Mouse (Mus musculus): ENCODE measurements around the gene Hlcs. TPM values are rescaled to one million over a fixed set of nuclear protein-coding genes. Genes with fewer than 3 reads are reported as not detected.
A peak's percentile ranks its signal among the peaks of the same experiment; 100 is the strongest.

Hlcs gene
- total and polyA plus RNA-seq, 3 experiments, result 2.1 to 15.5 (median 3.1) TPM

DNA sequence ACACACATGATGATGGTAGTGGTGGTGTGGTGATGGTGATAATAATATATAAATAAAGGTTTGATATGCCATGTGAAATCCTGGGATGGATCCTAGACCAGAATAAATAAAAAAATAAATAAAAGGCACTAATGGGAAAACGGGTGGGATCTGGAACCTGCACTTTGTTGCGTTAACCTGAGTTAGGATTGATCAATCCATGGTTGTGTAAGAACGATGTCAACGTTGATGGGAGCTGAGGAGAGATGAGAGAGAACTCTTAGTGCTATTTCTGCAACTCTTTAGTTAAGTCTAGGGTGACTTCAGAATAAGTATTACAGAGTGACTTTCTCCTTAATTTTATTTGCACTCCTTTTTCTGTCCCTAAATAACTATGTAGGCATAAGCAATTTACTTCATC, 12.2 kb downstream of the Hlcs start:
- DNase-seq (ENCODE audit: low spot score), result no peak
- Histone ChIP-seq H3K9me3 (replicated peaks) (peaks cover 3% of the 10 kb centered on the region), H3K4me1 (ENCODE audit: insufficient read depth, low read depth, low read length) (peaks cover 5% of the 10 kb centered on the region; the same call in 1 of the 2 replicates), H3K36me3 (replicated peaks) (no peaks in the 10 kb centered on the region), H3K4me3 (ENCODE audit: low read depth, low read length) (no peak overlapping the region), H3K27me3 (ENCODE audit: insufficient read depth, low read length) (peaks cover 22% of the 10 kb centered on the region)
- TF ChIP-seq GATA1 (IDR thresholded peaks at IDR 0.05; ENCODE audit: borderline replicate concordance, low read length) (no peak), GATA2 (IDR thresholded peaks at IDR 0.05; ENCODE audit: borderline replicate concordance, low read depth, low read length) (no peak), CTCF (IDR thresholded peaks at IDR 0.05; ENCODE audit: low read depth, low read length) (no peak), POLR2AphosphoS5 (IDR thresholded peaks at IDR 0.05; ENCODE audit: insufficient replicate concordance, low read depth, low read length) (no peak), TAL1 (conservative IDR thresholded peaks at IDR 0.05; ENCODE audit: low read depth, low read length) (no peak)
- no peak for ATAC-seq (ENCODE audit: extremely low read depth, insufficient number of reproducible peaks, low FRiP score, poor library complexity, severe bottlenecking)

DNA sequence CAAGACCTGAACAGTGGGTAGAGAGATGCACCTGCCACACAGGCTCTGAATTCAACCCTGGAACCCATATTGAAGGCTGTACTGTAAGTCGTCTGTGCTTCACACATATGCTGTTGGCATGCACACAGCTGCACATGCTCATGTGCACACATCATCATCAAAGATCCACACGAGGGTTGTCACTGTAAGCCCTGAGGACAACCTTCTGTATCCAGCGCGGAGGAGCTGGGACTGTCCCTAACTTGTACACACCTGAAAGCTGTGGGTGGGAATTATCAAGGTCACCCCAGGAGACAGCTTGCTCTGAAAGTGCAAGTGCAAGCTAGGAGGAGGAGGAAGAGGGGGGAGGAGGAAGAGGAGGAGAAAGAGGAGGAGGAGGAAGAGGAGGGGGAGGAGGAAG, 14.2 kb downstream of the Hlcs start:
- DNase-seq (ENCODE audit: low spot score) (no peak), ATAC-seq (ENCODE audit: extremely low read depth, insufficient number of reproducible peaks, low FRiP score, poor library complexity, severe bottlenecking) (no peak)
- Histone ChIP-seq H3K27me3 (ENCODE audit: insufficient read depth, low read length) (peaks cover 28% of the 10 kb centered on the region), H3K36me3 (replicated peaks) (no peaks in the 10 kb centered on the region), H3K4me1 (ENCODE audit: insufficient read depth, low read depth, low read length) (peaks cover 5% of the 10 kb centered on the region; the same call in 1 of the 2 replicates), H3K4me3 (ENCODE audit: low read depth, low read length) (no peak overlapping the region), H3K9me3 (replicated peaks) (peaks cover 3% of the 10 kb centered on the region)
- TF ChIP-seq TAL1 (conservative IDR thresholded peaks at IDR 0.05; ENCODE audit: low read depth, low read length) (no peak), GATA1 (IDR thresholded peaks at IDR 0.05; ENCODE audit: borderline replicate concordance, low read length) (no peak), POLR2AphosphoS5 (IDR thresholded peaks at IDR 0.05; ENCODE audit: insufficient replicate concordance, low read depth, low read length) (no peak), GATA2 (IDR thresholded peaks at IDR 0.05; ENCODE audit: borderline replicate concordance, low read depth, low read length) (no peak)

DNA sequence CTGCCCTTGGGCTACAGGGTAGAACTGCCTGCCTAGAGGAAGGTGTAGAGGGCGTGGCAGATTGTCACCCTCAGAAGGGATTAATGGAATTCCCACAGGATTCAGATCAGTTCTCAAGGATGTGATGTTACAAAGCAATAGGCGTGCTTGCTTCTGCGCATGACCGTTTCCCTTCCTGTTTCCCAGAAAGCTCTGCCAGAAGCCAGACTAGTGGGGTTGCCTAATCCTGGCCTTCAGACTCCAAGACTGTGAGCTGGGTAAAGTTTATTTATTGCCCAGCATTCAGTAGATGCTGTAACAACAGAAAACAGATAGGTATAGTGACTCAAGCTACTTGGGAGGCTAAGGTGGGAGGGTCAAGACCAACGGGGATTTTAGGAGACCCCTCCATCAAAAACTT, 15.3 kb downstream of the Hlcs start:
- ATAC-seq (ENCODE audit: extremely low read depth, insufficient number of reproducible peaks, low FRiP score, poor library complexity, severe bottlenecking) (no peak), DNase-seq (ENCODE audit: low spot score) (no peak)
- TF ChIP-seq GATA2 (IDR thresholded peaks at IDR 0.05; ENCODE audit: borderline replicate concordance, low read depth, low read length), result no peak
- no peak for TF ChIP-seq POLR2AphosphoS5 (IDR thresholded peaks at IDR 0.05; ENCODE audit: insufficient replicate concordance, low read depth, low read length)
- TF ChIP-seq GATA1 (IDR thresholded peaks at IDR 0.05; ENCODE audit: borderline replicate concordance, low read length), result no peak
- TF ChIP-seq TAL1 (conservative IDR thresholded peaks at IDR 0.05; ENCODE audit: low read depth, low read length), result no peak
- TF ChIP-seq CTCF (IDR thresholded peaks at IDR 0.05; ENCODE audit: low read depth, low read length), result no peak
- Histone ChIP-seq H3K27me3 (ENCODE audit: insufficient read depth, low read length) (peaks cover 29% of the 10 kb centered on the region), H3K4me3 (ENCODE audit: low read depth, low read length) (no peak overlapping the region), H3K4me1 (ENCODE audit: insufficient read depth, low read depth, low read length) (peaks cover 5% of the 10 kb centered on the region; the same call in 1 of the 2 replicates), H3K36me3 (replicated peaks) (no peaks in the 10 kb centered on the region), H3K9me3 (replicated peaks) (peaks cover 3% of the 10 kb centered on the region)

DNA sequence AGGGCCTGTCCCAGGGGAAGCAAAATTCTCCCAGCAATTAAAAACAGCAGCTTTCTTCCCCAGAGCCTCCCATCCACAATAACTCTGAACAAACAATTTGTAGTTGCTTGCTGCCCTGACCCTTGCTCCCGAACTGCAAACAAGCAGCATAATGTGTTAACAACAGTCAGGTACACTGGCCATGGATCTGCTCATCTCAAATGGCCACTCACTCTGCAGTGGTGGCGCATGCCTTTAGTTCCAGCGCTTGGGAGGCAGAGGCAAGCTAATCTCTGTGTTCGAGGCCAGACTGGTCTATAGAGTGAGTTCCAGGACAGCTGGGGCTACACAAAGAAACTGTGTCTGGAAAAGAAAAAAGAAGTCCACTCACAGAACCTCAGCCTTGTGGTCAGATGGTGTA, 22.2 kb downstream of the Hlcs start:
- TF ChIP-seq GATA1 (IDR thresholded peaks at IDR 0.05; ENCODE audit: borderline replicate concordance, low read length), result no peak
- no peak for TF ChIP-seq GATA2 (IDR thresholded peaks at IDR 0.05; ENCODE audit: borderline replicate concordance, low read depth, low read length)
- TF ChIP-seq TAL1 (conservative IDR thresholded peaks at IDR 0.05; ENCODE audit: low read depth, low read length), result no peak
- no peak for TF ChIP-seq CTCF (IDR thresholded peaks at IDR 0.05; ENCODE audit: low read depth, low read length)
- peaks cover 21% of the 10 kb centered on the region for H3K4me1 ChIP-seq (ENCODE audit: insufficient read depth, low read depth, low read length)
- no peak for ATAC-seq (ENCODE audit: extremely low read depth, insufficient number of reproducible peaks, low FRiP score, poor library complexity, severe bottlenecking)
- peaks cover 6% of the 10 kb centered on the region for H3K36me3 ChIP-seq (replicated peaks)
- no peak for DNase-seq (ENCODE audit: low spot score)
- H3K27me3 ChIP-seq (ENCODE audit: insufficient read depth, low read length), result peaks cover 22% of the 10 kb centered on the region
- H3K9me3 ChIP-seq (replicated peaks), result no peaks in the 10 kb centered on the region
- H3K4me3 ChIP-seq (ENCODE audit: low read depth, low read length), result no peak overlapping the region

DNA sequence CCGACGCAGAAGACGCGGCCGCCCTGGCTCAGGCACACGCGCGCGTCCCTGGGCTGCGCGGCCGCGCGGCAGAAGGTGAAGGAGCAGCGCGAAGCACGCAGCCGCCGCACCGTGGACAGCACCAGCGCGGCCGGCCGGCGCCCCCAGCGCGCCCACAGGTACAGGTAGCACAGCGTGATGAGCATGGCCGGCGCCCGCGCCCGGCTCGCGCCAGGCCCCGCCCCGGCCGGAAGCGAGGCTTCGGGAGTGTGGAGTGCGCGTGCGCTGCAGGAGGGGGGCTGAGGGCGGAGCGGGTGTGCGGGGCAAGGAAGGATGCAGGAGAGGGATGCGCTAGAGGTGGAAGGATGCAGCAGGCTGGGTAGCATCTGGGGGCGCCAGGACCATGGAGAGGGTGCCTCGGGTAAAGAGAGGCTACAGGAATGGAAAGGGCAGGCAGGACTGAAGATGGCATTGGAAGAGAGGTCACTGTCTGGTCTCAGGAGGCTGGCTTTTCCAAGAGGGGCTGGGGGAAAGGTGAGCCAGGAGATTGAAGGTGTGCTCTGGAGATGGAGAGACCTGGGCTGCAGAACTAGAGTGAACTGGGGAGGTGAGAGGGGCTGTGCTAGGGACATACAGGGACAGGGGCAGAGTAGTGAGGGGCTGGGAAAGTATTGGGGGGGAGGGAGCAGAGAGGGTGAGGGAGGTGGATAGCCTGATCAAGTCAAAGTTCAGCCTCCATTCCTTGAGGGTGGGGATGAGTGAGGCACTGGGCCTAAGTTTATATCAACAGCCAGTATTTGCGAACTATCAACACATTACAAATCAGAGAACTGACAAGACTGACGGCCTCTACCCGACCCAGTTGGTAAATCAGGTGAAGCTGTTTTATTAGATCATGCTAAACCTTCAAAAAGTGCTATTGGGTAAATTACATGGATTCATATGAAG, 23.0 kb downstream of the Hlcs start:
- ATAC-seq (ENCODE audit: extremely low read depth, insufficient number of reproducible peaks, low FRiP score, poor library complexity, severe bottlenecking) (peak; percentile 81), DNase-seq (ENCODE audit: low spot score) (peak; percentile 87)
- H3K4me3 ChIP-seq (ENCODE audit: low read depth, low read length), result peak overlapping the region; percentile 97
- TF ChIP-seq CTCF (IDR thresholded peaks at IDR 0.05; ENCODE audit: low read depth, low read length), result no peak
- TF ChIP-seq POLR2AphosphoS5 (IDR thresholded peaks at IDR 0.05; ENCODE audit: insufficient replicate concordance, low read depth, low read length), result no peak
- no peak for TF ChIP-seq GATA1 (IDR thresholded peaks at IDR 0.05; ENCODE audit: borderline replicate concordance, low read length)
- no peak for TF ChIP-seq GATA2 (IDR thresholded peaks at IDR 0.05; ENCODE audit: borderline replicate concordance, low read depth, low read length)
- no peak for TF ChIP-seq TAL1 (conservative IDR thresholded peaks at IDR 0.05; ENCODE audit: low read depth, low read length)
- peaks cover 12% of the 10 kb centered on the region for H3K36me3 ChIP-seq (replicated peaks)
- H3K27me3 ChIP-seq (ENCODE audit: insufficient read depth, low read length), result peaks cover 16% of the 10 kb centered on the region
- H3K4me1 ChIP-seq (ENCODE audit: insufficient read depth, low read depth, low read length), result peaks cover 21% of the 10 kb centered on the region
- no peaks in the 10 kb centered on the region for H3K9me3 ChIP-seq (replicated peaks)

Data from G1E (cell line).